In genomic region chr5:30816261-30816791, GRCm38 (mm10) we compare ENCODE assay signal across 8 mouse cellular contexts. TPM values are rescaled to one million over a fixed set of nuclear protein-coding genes. Genes with fewer than 3 reads are reported as not detected.
DNase-seq lines count a peak whose midpoint lies in the region; ATAC-seq lines count a peak whose summit lies in the region.

No protein-coding gene starts in this region.

- no peak overlapping the region for H3K4me2 ChIP-seq in heart, embryonic 11.5 days
- H3K4me2 ChIP-seq in hindbrain, embryonic 12.5 days (replicated peaks), result peak overlapping the region; percentile 88
- H3K4me2 ChIP-seq in neural tube, embryonic 12.5 days (replicated peaks), result peak overlapping the region; percentile 63

- H3K4me3 ChIP-seq in heart, embryonic 11.5 days (ENCODE audit: low read depth, low read length), result no peak overlapping the region
- peak overlapping the region; percentile 88; the same call in 1 of the 2 replicates for H3K4me3 ChIP-seq in hindbrain, embryonic 12.5 days
- no peak overlapping the region for H3K4me3 ChIP-seq in neural tube, embryonic 12.5 days

- peaks cover 10% of the 10 kb centered on the region for H3K27me3 ChIP-seq in heart, embryonic 11.5 days (ENCODE audit: control insufficient read depth, insufficient read depth, low read length)
- H3K27me3 ChIP-seq in hindbrain, embryonic 12.5 days, result 0 out of 2 replicates have a peak, but pooled peaks cover 4% of the 10 kb centered on the region
- no peaks in the 10 kb centered on the region for H3K27me3 ChIP-seq in neural tube, embryonic 12.5 days (replicated peaks)

- 58% methylated on average over 8 of the region's 8 CpGs for WGBS in heart, embryonic 11.5 days (ENCODE audit: insufficient replicate concordance)
- WGBS in hindbrain, embryonic 12.5 days, result 82% methylated on average over 8 of the region's 8 CpGs
- WGBS in neural tube, embryonic 12.5 days, result 79% methylated on average over 8 of the region's 8 CpGs

- peak; percentile 55 to 64 for DNase-seq in heart, adult 18-20 months
- no peak for DNase-seq in kidney, adult 18-20 months
- no peak for DNase-seq in right cerebral cortex, postnatal 10 days (ENCODE audit: low spot score in 2 of 2)
- DNase-seq in ovary, postnatal 36 days (ENCODE audit: low spot score), result no peak

- no peak overlapping the region for H3K27ac ChIP-seq in heart, embryonic 11.5 days (ENCODE audit: low read depth, low read length)
- no peak overlapping the region for H3K27ac ChIP-seq in hindbrain, embryonic 12.5 days
- H3K27ac ChIP-seq in neural tube, embryonic 12.5 days, result no peak overlapping the region

- no peak for ATAC-seq in heart, embryonic 11.5 days (replicated peaks; ENCODE audit: insufficient number of reproducible peaks, low FRiP score, low TSS enrichment)
- peak; percentile 62 for ATAC-seq in erythroblast, adult 5-6 weeks (replicated peaks; ENCODE audit: low FRiP score, poor library complexity, severe bottlenecking)
- ATAC-seq in hindbrain, embryonic 12.5 days (ENCODE audit: low FRiP score), result no peak
- no peak for ATAC-seq in neural tube, embryonic 12.5 days (ENCODE audit: low FRiP score, low read depth)

- H3K4me1 ChIP-seq in heart, embryonic 11.5 days (ENCODE audit: control insufficient read depth, insufficient read depth, low read length), result peaks cover 2% of the 10 kb centered on the region; the same call in 1 of the 2 replicates
- peaks cover 34% of the 10 kb centered on the region for H3K4me1 ChIP-seq in hindbrain, embryonic 12.5 days
- peaks cover 22% of the 10 kb centered on the region for H3K4me1 ChIP-seq in neural tube, embryonic 12.5 days

- no peak overlapping the region for H3K9ac ChIP-seq in heart, embryonic 11.5 days (ENCODE audit: low read depth, low read length)
- H3K9ac ChIP-seq in hindbrain, embryonic 12.5 days, result peak overlapping the region; percentile 1; the same call in 1 of the 2 replicates
- 0 out of 2 replicates have a peak overlapping the region, but pooled peaks have one; percentile 35 for H3K9ac ChIP-seq in neural tube, embryonic 12.5 days

- no peaks in the 10 kb centered on the region for H3K9me3 ChIP-seq in heart, embryonic 11.5 days (replicated peaks; ENCODE audit: control insufficient read depth, low read length)
- no peaks in the 10 kb centered on the region for H3K9me3 ChIP-seq in hindbrain, embryonic 12.5 days (replicated peaks)
- H3K9me3 ChIP-seq in neural tube, embryonic 12.5 days, result no peaks in the 10 kb centered on the region

- H3K36me3 ChIP-seq in heart, embryonic 11.5 days (ENCODE audit: control insufficient read depth, insufficient read depth, low read length), result no peaks in the 10 kb centered on the region
- no peaks in the 10 kb centered on the region for H3K36me3 ChIP-seq in hindbrain, embryonic 12.5 days
- H3K36me3 ChIP-seq in neural tube, embryonic 12.5 days, result no peaks in the 10 kb centered on the region

RNA-seq across cellular contexts. Expression of gene Mapre3, which starts 1.9 kb away (rescaled TPM):
- total RNA-seq in heart, adult 18-20 months (2021), result 10 to 100 TPM; 37.0 to 42.8 TPM
- 14.2 and 17.9 TPM in 2 replicates for polyA plus RNA-seq in heart, embryonic 11.5 days (2014; fragmentation: Nextera tagmentation; extraction: Ambion mirVana)
- 2.1 TPM in 1 of 2 replicates, not detected in the other for total RNA-seq in erythroblast, adult 5-6 weeks (2015; ENCODE audit: low replicate concordance)
- 0.28 and 0.51 TPM in 2 replicates for total RNA-seq in erythroblast, adult 5-6 weeks (2017; ENCODE audit: low replicate concordance)
- 73.1 and 81.0 TPM in 2 replicates for polyA plus RNA-seq in hindbrain, embryonic 12.5 days (2016; fragmentation: Nextera tagmentation; extraction: Ambion mirVana)
- polyA plus RNA-seq in neural tube, embryonic 12.5 days (2016; fragmentation: Nextera tagmentation; extraction: Ambion mirVana), result 79.8 and 80.1 TPM in 2 replicates

RNA-seq across cellular contexts. Expression of gene Tmem214, which starts 51.5 kb away (rescaled TPM):
- total RNA-seq in heart, adult 18-20 months (2021), result 10 to 100 TPM; 34.4 to 38.6 TPM
- polyA plus RNA-seq in heart, embryonic 11.5 days (2014; fragmentation: Nextera tagmentation; extraction: Ambion mirVana), result 47.8 and 48.2 TPM in 2 replicates
- 6.5 and 9.6 TPM in 2 replicates for total RNA-seq in erythroblast, adult 5-6 weeks (2015; ENCODE audit: low replicate concordance)
- 4.7 and 7.0 TPM in 2 replicates for total RNA-seq in erythroblast, adult 5-6 weeks (2017; ENCODE audit: low replicate concordance)
- polyA plus RNA-seq in hindbrain, embryonic 12.5 days (2016; fragmentation: Nextera tagmentation; extraction: Ambion mirVana), result 66.8 and 68.5 TPM in 2 replicates
- 60.2 and 61.4 TPM in 2 replicates for polyA plus RNA-seq in neural tube, embryonic 12.5 days (2016; fragmentation: Nextera tagmentation; extraction: Ambion mirVana)

Comparison
In these comparisons a context has a peak if more than half of its experiments do, and no peak if none do; other contexts are left out.
1. DNase-seq: peak in heart, adult 18-20 months (2 of 2); none in kidney, adult 18-20 months (single experiment), right cerebral cortex, postnatal 10 days (0 of 2) and ovary, postnatal 36 days (single experiment).